Mouse (Mus musculus) liver, embryonic 13.5 days (tissue): ENCODE data around the gene Glb1. TPM values are rescaled to one million over a fixed set of nuclear protein-coding genes. Genes with fewer than 3 reads are reported as not detected.

Experiments
- ATAC-seq: fragments of 200-750 bp; cut with Nextera tagmentation; 2 replicates; pipeline ENCODE4 v1.8.0; 2017; ENCODE audit warnings: low read depth, mild to moderate bottlenecking, moderate number of reproducible peaks, moderate library complexity
- DNase-seq: peaks from one replicate; pipeline ENCODE4 v3.0.0; 2022
- H3K27ac ChIP-seq: fragments of 300-500 bp; sonication (generic); 2 replicates; pipeline ENCODE4 v1.5.1; 2015; ENCODE audit warnings: moderate library complexity, mild to moderate bottlenecking, inconsistent platforms
- H3K27me3 ChIP-seq: fragments of 300-500 bp; sonication (generic); 2 replicates; pipeline ENCODE4 v1.6.1; 2015; ENCODE audit warnings: mild to moderate bottlenecking, inconsistent platforms
- H3K36me3 ChIP-seq: fragments of 300-500 bp; sonication (generic); 2 replicates; pipeline ENCODE4 v1.6.1; 2015; ENCODE audit warnings: mild to moderate bottlenecking, inconsistent platforms
- H3K4me1 ChIP-seq: fragments of 300-500 bp; sonication (generic); replicated peaks from 2 replicates; pipeline ENCODE4 v1.6.1; 2015; ENCODE audit warnings: inconsistent platforms
- H3K4me2 ChIP-seq: fragments of 300-500 bp; sonication (generic); 2 replicates; pipeline ENCODE4 v1.6.1; 2015; ENCODE audit warnings: inconsistent platforms, mild to moderate bottlenecking, moderate library complexity
- H3K4me3 ChIP-seq: fragments of 300-500 bp; sonication (generic); replicated peaks from 2 replicates; pipeline ENCODE4 v1.5.1; 2015; ENCODE audit warnings: mild to moderate bottlenecking, inconsistent platforms
- H3K9ac ChIP-seq: fragments of 300-500 bp; sonication (generic); 2 replicates; pipeline ENCODE4 v1.6.1; 2015; ENCODE audit warnings: mild to moderate bottlenecking, inconsistent platforms
- H3K9me3 ChIP-seq: fragments of 300-500 bp; sonication (generic); replicated peaks from 2 replicates; pipeline ENCODE4 v1.6.1; 2016; ENCODE audit warnings: inconsistent platforms
- WGBS: fragments of 180-500 bp; shearing (Covaris S2); methylation state at CpG from one replicate; pipeline ENCODE4 v1.1.7; 2015; ENCODE audit not compliant: insufficient replicate concordance; 5-methylcytosine and 5-hydroxymethylcytosine counted together
- polyA plus RNA-seq: library from polyadenylated mRNA; unstranded; fragments of >200 nt; fragmentation: Nextera tagmentation; extraction: Ambion mirVana; gene quantifications from 2 replicates; pipeline ENCODE4 v1.2.1, GENCODE M21; 2015

Gene Glb1
- polyA plus RNA-seq, 1 experiment from 2014 or later: 13.2 TPM

- Histone ChIP-seq H3K4me3 (no peak overlapping the region), H3K27ac (peak overlapping the region; percentile 30), H3K27me3 (no peaks in the 10 kb centered on the region), H3K9ac (no peak overlapping the region), H3K9me3 (no peaks in the 10 kb centered on the region), H3K4me1 (peaks cover 26% of the 10 kb centered on the region), H3K36me3 (no peaks in the 10 kb centered on the region), H3K4me2 (no peak overlapping the region)
- ATAC-seq (peak; percentile 77), DNase-seq (no peak)
- WGBS: 69% methylated on average over 9 of the region's 9 CpGs
Measured at GRCm38 (mm10) chr9:114522501-114522900, 121.6 kb downstream of the Glb1 start.

Other genes with a start within 250 kb of the Glb1 start
- gene Bcl2a1c, start 70.9 kb upstream of the Glb1 start, polyA plus RNA-seq: not detected in 2 replicates
- 22.5 TPM in 2 replicates for gene Crtap, start 10.4 kb upstream of the Glb1 start, polyA plus RNA-seq
- gene Tmppe, start within 50 bp of the Glb1 start, polyA plus RNA-seq: 2.9 and 3.4 TPM in 2 replicates
- gene Ccr4, start 103.8 kb downstream of the Glb1 start, polyA plus RNA-seq: not detected in 2 replicates
- gene C130032M10Rik, start 114.6 kb downstream of the Glb1 start, polyA plus RNA-seq: not detected in 2 replicates
- 1.4 and 1.6 TPM in 2 replicates for gene Trim71, start 163.3 kb downstream of the Glb1 start, polyA plus RNA-seq
- gene Cnot10, start 239.1 kb downstream of the Glb1 start, polyA plus RNA-seq: 26.9 and 32.5 TPM in 2 replicates